Mouse (Mus musculus) testis, adult 2 months (tissue): ENCODE measurements at regions not wholly inside any gene's neighbourhood (a gene's known extent, or its start where the extent isn't known, plus 50 kb on each side); places are given as distances from the start of the nearest gene placed in this dataset.

ENCODE experiments used
- H3K27ac ChIP-seq: fragments of 200-500 bp; 2 replicates; pipeline ENCODE4 v1.5.1; 2012; ENCODE audit warnings: low read depth, low read length; ENCODE audit not compliant: control insufficient read depth, insufficient read depth
- H3K27me3 ChIP-seq: fragments of 200-500 bp; 2 replicates; pipeline ENCODE4 v1.6.1; 2012; ENCODE audit warnings: mild to moderate bottlenecking, low read length, moderate library complexity; ENCODE audit not compliant: control insufficient read depth, insufficient read depth
- H3K36me3 ChIP-seq: fragments of 200-500 bp; 2 replicates; pipeline ENCODE4 v1.6.1; 2012; ENCODE audit warnings: mild to moderate bottlenecking, low read length; ENCODE audit not compliant: control insufficient read depth, insufficient read depth
- H3K4me1 ChIP-seq: fragments of 200-500 bp; 2 replicates; pipeline ENCODE4 v1.6.1; 2012; ENCODE audit warnings: low read length; ENCODE audit not compliant: control insufficient read depth, insufficient read depth
- H3K4me3 ChIP-seq: fragments of 200-500 bp; 2 replicates; pipeline ENCODE4 v1.5.1; 2012; ENCODE audit warnings: low read depth, mild to moderate bottlenecking, low read length, moderate library complexity, mixed read lengths; ENCODE audit not compliant: control insufficient read depth
- CTCF ChIP-seq: fragments of 200-500 bp; IDR thresholded peaks from 2 replicates; pipeline ENCODE4 v1.5.1; 2012; ENCODE audit warnings: low read depth, mild to moderate bottlenecking, inconsistent platforms, low read length, moderate library complexity; ENCODE audit not compliant: control insufficient read depth, insufficient read depth, insufficient replicate concordance
- POLR2A ChIP-seq: fragments of 200-500 bp; IDR thresholded peaks from 2 replicates; pipeline ENCODE4 v1.6.1; 2012; ENCODE audit warnings: low read depth, mild to moderate bottlenecking, inconsistent platforms, low read length, moderate library complexity; ENCODE audit not compliant: control insufficient read depth

DNA sequence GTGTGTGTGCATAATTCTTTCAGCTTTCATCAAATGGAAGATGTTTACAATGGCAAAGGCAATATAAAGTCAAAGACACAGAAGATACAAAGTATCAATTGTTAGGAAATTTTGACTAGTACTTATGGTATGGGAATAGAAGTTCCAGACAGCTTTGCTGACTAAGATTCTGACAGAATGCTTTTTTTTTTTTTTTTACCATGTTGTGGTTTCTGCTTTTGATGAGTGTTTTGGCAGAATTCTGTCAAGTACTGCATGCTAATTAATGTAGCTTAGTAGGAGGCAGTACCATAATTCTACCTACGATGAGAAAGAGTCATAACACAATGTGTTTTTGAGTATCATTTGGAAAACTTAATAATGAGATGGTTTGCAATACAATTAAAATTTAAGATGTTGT, 215.3 kb upstream of the Tet2 start:
- Histone ChIP-seq H3K27ac (no peak overlapping the region), H3K36me3 (no peaks in the 10 kb centered on the region), H3K4me1 (no peaks in the 10 kb centered on the region), H3K4me3 (no peak overlapping the region), H3K27me3 (no peaks in the 10 kb centered on the region)
- TF ChIP-seq POLR2A (no peak), CTCF (no peak)

DNA sequence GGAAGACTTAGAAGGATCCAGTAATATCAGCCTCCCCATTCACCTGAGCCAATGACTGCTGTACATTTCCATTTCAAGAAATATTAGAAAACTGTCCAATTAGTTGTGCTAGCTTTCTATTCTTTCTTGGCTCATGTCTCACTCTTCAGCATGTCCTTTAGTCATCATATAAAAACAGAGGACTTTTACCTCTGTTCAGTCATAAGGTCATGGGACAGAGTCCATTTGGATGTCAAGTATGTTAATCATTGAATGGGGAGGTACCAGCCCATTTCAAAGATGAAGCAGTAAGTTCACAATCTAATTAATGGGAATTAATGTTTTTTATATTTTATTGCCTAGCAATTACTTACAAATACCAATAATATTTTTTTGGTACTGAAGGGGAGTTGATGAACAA, 218.8 kb upstream of the Tet2 start:
- no peaks in the 10 kb centered on the region for H3K36me3 ChIP-seq
- no peaks in the 10 kb centered on the region for H3K27me3 ChIP-seq
- no peak overlapping the region for H3K4me3 ChIP-seq
- TF ChIP-seq CTCF (no peak), POLR2A (no peak)
- H3K4me1 ChIP-seq: no peaks in the 10 kb centered on the region
- H3K27ac ChIP-seq: no peak overlapping the region

DNA sequence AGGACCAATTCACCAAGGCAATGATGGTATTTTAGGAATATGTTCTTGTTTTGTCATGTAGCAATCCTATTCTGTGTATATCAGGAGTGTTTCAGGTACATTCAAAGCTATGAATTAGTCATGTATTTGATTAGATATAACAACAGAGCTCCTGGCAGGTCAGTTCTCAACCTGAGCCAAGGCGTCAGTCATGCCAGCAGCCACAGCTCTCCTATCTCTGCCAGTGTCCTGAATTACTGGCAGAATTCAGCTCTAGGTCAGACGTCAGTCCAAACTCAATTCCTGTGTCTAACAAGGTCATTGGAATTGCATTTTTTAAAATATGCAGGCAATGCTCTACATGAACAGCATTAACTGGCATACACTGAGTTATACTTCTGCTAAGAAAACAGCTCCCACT, 228.6 kb upstream of the Tet2 start:
- no peaks in the 10 kb centered on the region for H3K36me3 ChIP-seq
- H3K27ac ChIP-seq: no peak overlapping the region
- H3K4me3 ChIP-seq: no peak overlapping the region
- H3K4me1 ChIP-seq: no peaks in the 10 kb centered on the region
- no peak for TF ChIP-seq POLR2A
- no peak for TF ChIP-seq CTCF
- H3K27me3 ChIP-seq: no peaks in the 10 kb centered on the region

DNA sequence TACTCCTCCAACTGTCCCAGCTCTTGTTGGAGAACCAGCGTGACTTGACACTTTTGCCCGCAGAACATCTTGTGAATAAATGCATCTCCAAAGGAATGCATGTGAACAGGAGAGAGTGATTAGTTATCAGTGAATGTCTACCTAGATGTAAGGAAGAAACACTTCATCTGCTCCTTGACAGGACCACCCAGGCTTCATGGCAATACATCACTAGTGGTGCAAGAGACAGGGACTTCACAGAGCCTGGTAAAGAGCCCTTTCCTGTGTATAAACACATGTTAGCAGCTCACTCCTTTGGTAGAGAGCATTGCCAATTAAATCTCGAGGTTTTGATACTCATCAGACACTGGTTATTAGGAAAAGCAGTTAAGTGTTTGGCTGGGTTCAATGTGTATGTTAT, 229.3 kb upstream of the Tet2 start:
- Histone ChIP-seq H3K4me1 (no peaks in the 10 kb centered on the region), H3K36me3 (no peaks in the 10 kb centered on the region), H3K4me3 (no peak overlapping the region), H3K27ac (no peak overlapping the region), H3K27me3 (no peaks in the 10 kb centered on the region)
- no peak for TF ChIP-seq CTCF
- no peak for TF ChIP-seq POLR2A

DNA sequence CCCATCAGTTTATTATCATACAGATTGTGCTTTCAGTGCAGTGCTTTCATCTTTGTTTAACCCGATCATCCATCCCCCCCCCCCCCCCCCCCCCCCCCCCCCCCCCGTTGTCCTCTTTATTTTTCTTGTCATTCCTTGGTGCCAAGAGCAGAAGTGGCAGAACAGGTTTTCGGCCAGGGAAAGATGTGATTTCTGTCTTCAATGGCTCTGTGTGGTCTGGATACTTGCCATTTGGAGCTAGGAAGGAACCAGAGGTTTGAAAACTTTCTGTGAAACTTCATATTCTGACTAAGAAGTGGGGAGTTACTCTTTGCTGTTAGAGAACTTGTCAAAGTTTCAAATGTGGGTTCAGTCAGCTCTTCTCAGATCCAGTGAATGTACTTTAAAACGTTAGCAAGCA, 231.1 kb upstream of the Tet2 start:
- no peaks in the 10 kb centered on the region for H3K27me3 ChIP-seq
- no peak overlapping the region for H3K4me3 ChIP-seq
- H3K36me3 ChIP-seq: no peaks in the 10 kb centered on the region
- no peaks in the 10 kb centered on the region for H3K4me1 ChIP-seq
- no peak overlapping the region for H3K27ac ChIP-seq
- TF ChIP-seq CTCF: no peak
- TF ChIP-seq POLR2A: no peak

DNA sequence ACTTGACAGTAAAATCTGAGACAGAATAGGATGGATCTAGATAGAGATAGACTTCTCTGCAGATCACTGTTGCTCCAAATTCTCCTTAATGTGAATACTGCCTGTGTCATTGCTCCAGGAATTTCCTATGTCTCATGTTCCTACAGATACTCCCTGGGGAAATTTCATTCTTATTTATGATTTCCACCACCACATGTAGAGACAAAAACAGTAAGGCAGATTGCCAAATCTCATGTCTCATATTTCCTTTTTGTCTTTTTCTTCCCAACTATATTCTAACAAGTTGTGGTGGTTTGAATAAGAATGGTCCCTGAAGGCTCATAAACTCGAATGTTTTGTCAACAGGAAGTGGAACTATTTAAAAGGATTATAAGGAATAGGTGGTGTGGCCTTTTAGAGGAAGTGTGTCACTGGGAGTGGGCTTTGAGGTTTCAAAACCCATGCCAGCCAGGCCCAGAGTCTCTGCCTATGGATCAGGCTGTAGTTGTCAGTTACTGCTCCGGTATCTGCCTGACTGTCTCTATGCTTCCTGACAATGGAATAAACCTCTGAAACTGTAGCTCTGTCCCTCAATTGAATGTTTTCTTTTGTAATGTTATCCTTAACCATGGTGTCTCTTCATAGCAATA, 234.3 kb upstream of the Tet2 start:
- Histone ChIP-seq H3K27ac (no peak overlapping the region), H3K4me1 (no peaks in the 10 kb centered on the region), H3K4me3 (no peak overlapping the region), H3K36me3 (no peaks in the 10 kb centered on the region), H3K27me3 (no peaks in the 10 kb centered on the region)
- no peak for TF ChIP-seq CTCF
- no peak for TF ChIP-seq POLR2A

DNA sequence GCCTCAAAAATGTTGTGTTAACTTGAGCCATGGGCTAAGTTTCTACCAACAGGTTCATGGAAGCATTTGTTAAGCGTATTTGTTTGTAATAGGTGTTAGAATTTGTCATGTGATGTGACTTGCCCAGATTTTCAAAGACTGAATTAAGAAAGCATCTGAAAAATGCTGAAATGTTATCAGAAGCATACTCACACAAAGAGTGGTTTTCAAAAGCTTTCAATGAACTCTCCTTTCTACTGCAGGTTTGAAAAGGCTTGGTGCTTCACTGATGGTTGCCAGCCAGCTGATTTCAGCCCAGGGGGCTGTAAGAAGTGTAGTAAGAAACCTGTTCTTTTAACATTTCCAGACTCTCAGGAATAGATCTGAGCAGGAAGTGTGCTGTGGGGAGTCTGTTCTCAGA, 238.1 kb upstream of the Tet2 start:
- Histone ChIP-seq H3K4me1 (no peaks in the 10 kb centered on the region), H3K27ac (no peak overlapping the region), H3K27me3 (no peaks in the 10 kb centered on the region), H3K36me3 (no peaks in the 10 kb centered on the region), H3K4me3 (no peak overlapping the region)
- TF ChIP-seq CTCF: no peak
- no peak for TF ChIP-seq POLR2A

DNA sequence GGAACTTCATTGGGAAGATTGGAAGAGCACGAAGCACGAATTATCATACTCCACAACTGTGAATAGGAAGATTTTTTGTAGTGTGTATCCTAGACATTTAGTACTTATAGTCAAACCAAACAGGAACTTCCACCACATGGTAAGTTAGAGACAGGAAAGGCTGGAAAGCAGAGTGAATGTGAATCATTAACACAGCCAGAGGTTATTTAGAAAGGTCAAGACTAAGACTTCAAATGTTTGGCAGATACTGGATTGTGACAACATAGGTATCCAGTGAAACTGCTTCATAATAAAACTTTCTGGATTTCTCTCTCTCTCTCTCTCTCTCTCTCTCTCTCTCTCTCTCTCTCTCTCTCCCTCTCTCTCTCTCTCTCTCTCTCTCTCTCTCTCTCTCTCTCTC, 246.4 kb upstream of the Tet2 start:
- no peak for TF ChIP-seq POLR2A
- no peaks in the 10 kb centered on the region for H3K27me3 ChIP-seq
- H3K27ac ChIP-seq: no peak overlapping the region
- H3K4me3 ChIP-seq: no peak overlapping the region
- H3K36me3 ChIP-seq: no peaks in the 10 kb centered on the region
- no peaks in the 10 kb centered on the region for H3K4me1 ChIP-seq
